Mouse (Mus musculus) bone marrow macrophage, adult 2 months (primary cell): Measurements from ENCODE around the gene Taar2.

Experiments used
- CTCF ChIP-seq: IDR thresholded peaks from 2 replicates; pipeline ENCODE4 v1.5.1; 2012; ENCODE audit warnings: low read depth, mild to moderate bottlenecking, low read length, moderate library complexity
- POLR2A ChIP-seq: IDR thresholded peaks from 2 replicates; pipeline ENCODE4 v1.6.1; 2012; ENCODE audit warnings: mild to moderate bottlenecking, low read depth, low read length, borderline replicate concordance

DNA sequence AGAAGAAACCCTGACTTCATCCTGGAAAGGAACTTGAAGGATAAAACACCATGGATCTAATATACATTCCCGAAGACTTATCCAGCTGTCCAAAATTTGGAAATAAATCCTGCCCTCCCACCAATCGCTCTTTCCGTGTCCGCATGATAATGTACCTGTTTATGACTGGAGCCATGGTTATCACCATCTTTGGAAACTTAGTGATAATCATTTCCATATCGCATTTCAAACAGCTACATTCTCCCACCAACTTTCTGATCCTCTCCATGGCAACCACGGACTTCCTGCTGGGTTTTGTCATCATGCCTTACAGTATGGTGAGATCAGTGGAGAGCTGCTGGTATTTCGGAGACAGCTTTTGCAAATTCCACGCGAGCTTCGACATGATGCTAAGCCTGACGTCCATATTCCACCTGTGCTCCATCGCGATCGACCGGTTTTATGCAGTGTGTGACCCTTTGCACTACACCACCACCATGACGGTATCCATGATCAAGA lies 11.2 kb downstream of the Taar2 start, which contains the start of gene Taar3:
- TF ChIP-seq CTCF (no peak), POLR2A (no peak)
